Mouse (Mus musculus): ENCODE measurements around the gene Gpr183.

Gene Gpr183

GRCm38 (mm10) chr14:121930731-121931383 lies 34.1 kb downstream of the Gpr183 start:
- DNase-seq (ENCODE audit: low read depth) = no peak

GRCm38 (mm10) chr14:121929243-121929951 lies 35.6 kb downstream of the Gpr183 start:
- no peak for DNase-seq (ENCODE audit: low read depth)

- no peak for DNase-seq (ENCODE audit: low read depth)
These were observed 36.4 kb downstream of the Gpr183 start for GRCm38 (mm10) chr14:121928375-121929137.

GRCm38 (mm10) chr14:121927451-121927850 lies 37.5 kb downstream of the Gpr183 start:
- DNase-seq (ENCODE audit: low read depth) = no peak

GRCm38 (mm10) chr14:121926901-121927300 lies 38.1 kb downstream of the Gpr183 start:
- DNase-seq (ENCODE audit: low read depth) = no peak

GRCm38 (mm10) chr14:121924876-121925275 lies 40.1 kb downstream of the Gpr183 start:
- no peak for DNase-seq (ENCODE audit: low read depth)

- no peak for DNase-seq (ENCODE audit: low read depth)
These were observed 42.3 kb downstream of the Gpr183 start for GRCm38 (mm10) chr14:121922731-121923130.

- DNase-seq (ENCODE audit: low read depth) = no peak
These were observed 43.0 kb downstream of the Gpr183 start for GRCm38 (mm10) chr14:121922016-121922415.

- no peak for DNase-seq (ENCODE audit: low read depth)
These were observed 44.4 kb downstream of the Gpr183 start for GRCm38 (mm10) chr14:121920511-121921124.

GRCm38 (mm10) chr14:121919752-121920151 lies 45.2 kb downstream of the Gpr183 start:
- no peak for DNase-seq (ENCODE audit: low read depth)

GRCm38 (mm10) chr14:121918266-121918665 lies 46.7 kb downstream of the Gpr183 start:
- no peak for DNase-seq (ENCODE audit: low read depth)

- no peak for DNase-seq (ENCODE audit: low read depth)
These were observed 48.5 kb downstream of the Gpr183 start for GRCm38 (mm10) chr14:121916311-121917094.

- DNase-seq (ENCODE audit: low read depth) = no peak
These were observed 49.4 kb downstream of the Gpr183 start, which contains the start of gene Gpr18 for GRCm38 (mm10) chr14:121915621-121916020. Gene Gpr18 (minus strand): TSS chr14:121915781.

GRCm38 (mm10) chr14:121915143-121915542 lies 49.9 kb downstream of the Gpr183 start:
- no peak for DNase-seq (ENCODE audit: low read depth)

- no peak for DNase-seq (ENCODE audit: low read depth)
These were observed 52.5 kb downstream of the Gpr183 start for GRCm38 (mm10) chr14:121912501-121912900.

- no peak for DNase-seq (ENCODE audit: low read depth)
These were observed 55.1 kb downstream of the Gpr183 start for GRCm38 (mm10) chr14:121909868-121910267.

- no peak for DNase-seq (ENCODE audit: low read depth)
These were observed 57.9 kb downstream of the Gpr183 start for GRCm38 (mm10) chr14:121906992-121907681.

GRCm38 (mm10) chr14:121906341-121906991 lies 58.5 kb downstream of the Gpr183 start:
- no peak for DNase-seq (ENCODE audit: low read depth)

GRCm38 (mm10) chr14:121904754-121905153 lies 60.2 kb downstream of the Gpr183 start:
- DNase-seq (ENCODE audit: low read depth) = no peak

- no peak for DNase-seq (ENCODE audit: low read depth)
These were observed 61.6 kb downstream of the Gpr183 start for GRCm38 (mm10) chr14:121903381-121903876.
